Mouse (Mus musculus): Measurements from ENCODE around the gene Arid1a.

Gene Arid1a

DNA sequence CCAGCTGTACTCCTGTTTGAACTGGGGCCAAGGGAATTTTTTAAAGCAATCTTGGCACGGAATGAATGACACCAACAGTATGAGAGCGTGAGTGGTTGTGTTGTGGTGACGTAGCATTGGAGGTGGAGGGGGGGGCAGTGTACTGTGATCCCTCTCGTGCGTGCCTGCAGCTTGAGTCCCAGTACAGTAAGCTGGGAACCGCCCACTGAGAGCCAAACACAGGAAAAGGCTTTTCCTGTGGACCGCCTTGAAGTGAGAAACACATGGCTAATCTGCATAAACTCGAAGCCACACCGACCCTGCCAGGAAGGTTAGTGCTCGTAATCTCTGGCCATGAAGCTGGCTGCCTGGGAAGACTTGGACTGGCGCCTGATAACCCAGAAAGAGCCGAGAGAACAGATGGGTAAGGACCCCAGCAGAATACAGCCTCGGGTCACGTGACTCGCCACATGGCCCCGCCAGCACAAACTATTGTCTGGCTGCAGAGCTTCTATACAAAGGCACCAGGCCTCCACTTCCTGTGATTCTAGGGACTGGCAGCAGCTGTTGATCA, 27.0 kb downstream of the Arid1a start:
- DNase-seq: peak; percentile 81

DNA sequence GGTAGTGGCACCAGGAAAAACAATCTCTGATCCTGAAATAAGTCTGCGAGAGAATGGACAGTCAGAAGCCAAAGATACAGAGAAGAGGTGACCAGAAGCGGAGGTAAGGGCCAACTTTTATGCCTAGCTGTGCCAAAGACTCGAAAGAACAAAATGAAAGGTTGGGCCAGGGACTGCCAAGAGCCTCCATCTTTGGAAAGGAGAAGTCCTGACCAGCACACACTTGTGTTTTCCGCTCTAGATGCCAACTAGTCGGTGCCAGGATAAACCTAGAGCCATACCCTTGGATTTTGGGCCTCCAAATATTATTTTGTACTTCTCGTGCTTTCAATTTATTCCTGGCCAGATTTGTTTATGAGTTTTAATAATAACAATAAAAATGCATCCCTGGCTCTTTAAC, 27.6 kb downstream of the Arid1a start:
- DNase-seq: no peak

DNA sequence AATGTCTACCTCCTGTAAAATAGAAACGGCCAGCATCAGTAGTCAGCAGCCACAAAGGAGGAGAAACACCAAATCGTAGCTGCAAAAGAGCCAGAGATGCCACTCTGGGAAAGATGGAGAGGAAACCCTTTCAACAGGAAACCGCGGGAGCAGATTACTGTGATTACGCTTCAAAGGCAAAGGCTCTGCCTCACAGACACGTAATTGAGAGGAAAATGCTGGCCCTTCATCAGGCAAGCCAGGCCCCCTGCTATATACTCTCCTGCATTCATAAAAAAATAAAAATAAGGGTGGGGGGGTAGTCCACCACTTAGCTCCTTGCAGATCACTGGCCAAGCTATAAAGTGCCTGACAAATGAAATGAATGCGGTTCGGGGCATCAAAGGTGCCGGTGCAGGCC, 28.3 kb downstream of the Arid1a start:
- DNase-seq: no peak

DNA sequence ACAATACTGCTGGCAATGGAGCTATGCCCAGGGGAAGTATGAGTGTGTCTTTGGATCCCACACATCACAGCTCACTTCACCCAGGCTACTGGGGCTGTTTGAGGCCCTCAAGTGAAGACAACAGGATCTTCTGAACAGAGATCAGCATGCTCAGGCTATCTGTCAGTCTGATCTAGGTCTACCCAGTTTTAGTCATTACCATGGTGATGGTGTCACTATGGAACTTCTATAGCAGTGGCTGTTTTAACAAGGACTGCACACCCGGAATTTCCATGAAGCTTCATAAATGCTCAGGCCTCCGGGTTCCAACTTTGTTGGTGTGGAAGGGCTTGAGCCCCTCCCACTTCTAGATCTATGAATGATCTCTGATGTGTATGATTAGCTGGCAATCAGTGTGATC, 30.9 kb downstream of the Arid1a start:
- no peak for DNase-seq

DNA sequence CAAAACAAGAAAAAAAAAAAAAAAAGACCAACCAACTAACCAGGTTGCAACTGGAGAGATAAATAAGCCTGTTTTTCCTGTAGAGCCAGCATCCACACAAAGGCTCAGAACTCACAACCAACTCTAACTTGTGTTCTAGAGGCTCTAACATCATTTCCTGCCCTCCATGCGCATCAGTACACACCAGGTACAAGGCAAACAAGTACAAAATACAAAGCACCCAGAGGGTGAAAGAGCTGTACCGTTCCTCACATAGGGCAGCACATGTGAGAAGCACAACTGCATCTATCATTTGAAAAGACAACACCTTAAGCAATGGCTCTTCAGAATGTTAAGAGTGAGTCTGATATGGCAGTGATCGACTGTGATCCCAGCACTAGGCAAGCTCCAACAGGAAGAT, 36.8 kb downstream of the Arid1a start:
- DNase-seq: no peak

DNA sequence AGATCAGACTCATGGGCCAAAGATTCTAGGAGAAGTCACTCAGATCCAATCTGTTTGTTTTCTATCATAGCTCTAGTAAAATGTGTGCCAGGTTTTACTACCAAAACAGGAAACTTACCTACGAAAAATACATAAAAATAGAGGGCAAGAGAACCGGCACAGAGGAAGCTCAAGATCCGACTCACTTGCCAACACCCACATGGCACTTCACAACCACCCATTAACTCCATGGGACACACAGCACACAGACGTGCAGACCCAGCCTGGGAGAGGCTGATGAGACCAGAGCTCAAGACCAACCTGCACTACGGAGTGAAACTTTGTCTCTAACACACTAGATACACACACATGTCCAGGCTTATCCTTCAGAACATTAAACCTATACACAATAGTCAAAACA, 43.8 kb downstream of the Arid1a start:
- DNase-seq: no peak

DNA sequence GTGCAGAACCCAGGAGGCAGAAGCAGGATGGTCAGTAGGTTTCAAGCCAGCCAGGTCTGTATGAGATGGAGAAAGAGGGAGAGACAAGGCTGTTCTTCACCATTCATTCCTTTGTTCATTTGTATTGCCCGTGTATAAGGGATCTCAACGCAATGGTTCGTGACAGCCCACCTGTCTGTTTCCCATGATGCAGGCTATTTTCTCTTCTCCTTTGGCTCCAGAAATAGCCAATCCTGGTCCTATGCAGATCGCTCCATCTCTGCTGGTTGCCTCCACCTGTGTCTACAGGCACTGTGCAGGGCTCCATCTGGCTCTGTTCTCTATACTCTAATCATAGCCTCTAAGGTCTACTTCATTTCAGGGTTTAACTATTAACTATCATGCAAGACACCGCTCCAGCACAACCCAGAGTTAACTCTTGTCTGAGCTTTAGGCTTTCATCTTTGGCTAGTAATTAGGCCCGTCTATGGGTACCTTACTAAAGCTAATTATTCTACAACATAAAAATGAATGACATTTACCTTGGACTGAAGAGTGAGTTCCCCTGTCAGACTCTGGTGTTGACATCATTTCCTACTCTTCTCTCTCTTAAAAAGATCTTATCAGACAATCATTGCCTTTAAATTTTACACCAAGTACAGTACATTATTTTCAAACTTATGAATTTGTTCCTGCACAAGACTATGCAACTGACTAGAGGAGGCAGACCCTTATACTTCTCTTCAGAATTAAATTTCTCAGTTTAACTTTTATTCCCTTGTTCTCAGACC, 45.1 kb downstream of the Arid1a start:
- no peak for DNase-seq

DNA sequence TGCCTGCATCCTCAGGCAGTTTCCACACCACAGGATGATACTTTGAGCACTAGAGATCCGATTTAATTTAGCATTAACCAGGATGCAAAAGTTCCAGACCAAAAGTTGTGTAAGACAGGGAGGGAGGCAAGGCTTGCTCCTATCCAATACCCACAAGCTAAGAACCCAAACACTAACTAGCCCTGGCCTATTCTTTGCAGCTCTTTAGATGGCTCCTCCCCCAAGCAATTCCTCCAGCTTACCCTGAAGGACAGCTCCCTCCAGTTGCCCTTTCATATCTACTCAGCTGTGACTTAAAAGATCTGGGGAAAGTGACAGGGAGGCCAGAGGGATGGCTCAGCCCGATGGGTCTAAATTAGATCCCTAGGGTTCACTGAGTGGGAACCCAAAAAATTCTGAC, 47.2 kb downstream of the Arid1a start:
- no peak for DNase-seq

DNA sequence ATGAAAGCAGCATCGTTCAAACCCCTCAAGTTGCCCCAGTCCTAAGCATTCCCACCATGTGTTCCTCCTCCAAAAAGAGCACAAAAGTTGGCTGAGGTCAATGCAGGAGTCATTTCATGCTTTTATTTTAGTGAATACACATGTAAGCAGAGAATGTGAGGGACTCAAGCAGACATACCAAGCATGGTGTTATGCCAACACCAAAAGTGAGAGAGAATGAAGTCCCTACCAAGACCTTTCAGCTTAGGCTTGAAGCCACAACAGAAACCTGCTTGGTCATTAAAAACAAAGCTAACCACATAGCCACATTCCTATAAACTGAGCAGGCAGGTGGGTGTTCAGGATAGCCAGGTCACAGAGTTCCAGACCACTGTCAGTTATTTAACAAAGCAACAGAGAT, 49.1 kb downstream of the Arid1a start:
- DNase-seq: no peak

DNA sequence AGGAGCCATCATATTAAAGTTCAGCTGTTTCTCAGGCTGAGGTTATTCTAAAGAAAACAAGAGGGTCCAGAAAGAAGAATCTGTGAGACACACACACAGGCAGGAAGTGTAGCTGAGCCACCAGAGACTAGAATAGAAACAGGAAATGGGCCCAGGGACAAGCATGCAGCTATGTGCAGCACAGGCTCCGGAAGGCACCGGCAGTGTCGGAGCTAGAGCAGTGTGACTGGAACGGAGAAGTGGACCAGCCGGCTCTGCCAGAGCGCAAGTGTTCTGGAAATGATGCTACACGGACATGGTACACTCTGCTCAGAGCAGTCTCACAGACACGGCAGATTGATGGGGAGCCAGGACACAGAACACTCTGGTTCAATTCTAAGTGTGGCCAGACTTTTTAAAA, 49.6 kb downstream of the Arid1a start:
- no peak for DNase-seq

DNA sequence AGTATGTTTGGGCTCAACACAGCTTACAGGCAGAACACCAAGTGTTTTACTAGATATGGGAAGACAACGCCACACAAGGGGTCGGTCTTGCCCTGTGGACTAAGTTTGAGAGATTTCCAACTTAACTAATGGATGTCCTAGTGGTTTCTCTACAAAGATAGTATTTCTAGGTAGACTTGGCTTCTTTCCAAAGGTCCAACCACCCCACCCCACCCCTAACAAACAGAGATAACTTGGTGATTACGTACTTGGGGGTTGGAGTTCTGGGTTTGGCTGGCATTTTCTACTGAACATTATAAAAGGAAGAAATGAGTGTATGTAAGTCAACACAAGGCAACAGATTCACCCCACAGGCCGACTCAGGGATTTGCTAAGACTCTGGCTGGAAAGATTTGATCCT, 51.5 kb downstream of the Arid1a start:
- no peak for DNase-seq

DNA sequence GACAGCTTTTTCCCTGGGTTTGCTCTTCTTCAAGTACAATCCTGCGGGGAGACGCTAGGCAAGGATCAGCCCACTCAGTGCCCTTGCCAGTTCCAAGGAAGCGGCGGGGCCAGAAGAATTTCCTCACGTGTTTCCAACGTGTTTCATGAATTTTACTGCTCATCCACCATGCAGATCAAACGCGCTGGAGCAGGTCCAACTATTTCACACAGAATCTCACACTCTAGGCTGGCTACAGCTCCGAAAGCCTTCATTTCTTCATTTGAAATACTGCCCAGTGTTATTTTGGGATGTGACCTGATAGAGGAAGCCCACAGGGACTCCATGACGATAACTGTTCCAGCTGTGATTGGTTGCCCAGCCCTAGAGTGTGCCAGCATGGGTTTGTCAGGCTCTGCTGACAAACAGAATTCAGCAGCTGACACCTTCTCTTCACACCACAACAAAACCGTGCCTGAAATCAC, 55.6 kb downstream of the Arid1a start:
- peak; percentile 60 for DNase-seq

DNA sequence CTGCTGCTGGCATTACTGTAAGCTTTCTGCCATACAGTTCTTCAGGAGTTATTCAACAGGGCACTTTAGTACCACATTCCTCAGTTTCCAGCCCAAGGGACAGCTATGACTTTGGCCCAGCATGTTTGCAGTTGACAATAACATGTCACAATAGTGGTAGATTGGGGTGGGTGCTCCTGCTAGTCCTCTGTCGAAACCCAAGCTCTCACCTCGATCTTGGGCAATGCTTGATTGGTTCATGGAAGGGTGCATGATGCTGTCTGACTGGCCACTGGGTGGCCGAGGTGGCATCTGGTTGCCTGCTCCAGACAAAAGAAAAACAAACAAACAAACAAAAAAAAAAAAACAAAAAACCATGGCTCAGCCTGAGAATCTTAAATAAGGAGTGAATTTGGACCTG, 61.2 kb downstream of the Arid1a start:
- no peak for DNase-seq

DNA sequence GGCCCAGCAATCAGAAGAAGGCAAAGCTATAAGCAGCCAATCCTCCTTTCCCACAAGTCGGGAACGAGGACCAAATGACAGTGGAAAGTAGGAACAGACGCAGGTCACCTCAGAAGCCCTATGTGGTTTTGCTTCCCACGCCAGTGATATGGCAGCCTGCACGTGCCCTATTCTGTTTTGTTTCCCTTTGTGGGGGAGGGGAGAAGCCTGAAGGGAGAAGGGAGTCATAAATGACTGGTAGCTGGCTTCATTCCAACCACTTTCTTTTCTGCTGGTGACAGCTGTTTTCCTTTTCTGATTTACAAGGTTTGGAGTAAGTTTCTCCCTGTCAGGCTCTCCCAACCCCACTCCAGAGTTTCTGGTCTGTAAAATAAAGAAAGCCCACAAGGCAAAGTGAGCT, 66.3 kb downstream of the Arid1a start:
- no peak for DNase-seq

DNA sequence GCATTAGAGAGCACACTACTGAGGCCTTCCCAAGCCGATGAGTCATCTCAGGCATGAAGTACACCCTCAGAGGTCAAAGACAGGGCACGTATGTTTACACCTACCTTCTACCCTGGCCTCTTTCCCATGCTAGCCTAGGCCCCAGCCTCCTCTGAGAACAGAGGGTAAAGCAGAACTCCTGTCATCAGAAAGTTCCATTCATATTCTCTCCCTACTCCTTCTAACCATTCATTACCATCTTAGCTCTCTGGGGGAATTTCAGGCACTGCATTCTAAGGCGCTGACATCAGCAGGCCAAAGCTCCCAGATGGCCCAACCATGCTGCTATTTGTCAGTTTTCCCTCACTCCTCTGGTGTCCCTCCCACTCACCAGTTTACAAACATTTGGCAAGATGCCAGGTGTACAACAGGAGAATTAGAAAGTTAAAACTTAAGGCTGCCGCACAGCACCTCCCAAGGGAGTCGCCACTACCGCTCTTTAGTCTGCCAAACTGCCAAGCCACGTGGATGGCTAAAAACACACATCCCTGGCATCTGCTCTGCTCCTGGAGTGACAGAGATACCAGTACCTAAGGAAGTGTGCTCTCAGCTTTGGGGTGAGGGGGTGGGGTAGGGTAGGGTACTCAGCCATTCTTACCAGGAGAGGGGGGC, 68.0 kb downstream of the Arid1a start:
- DNase-seq: no peak

DNA sequence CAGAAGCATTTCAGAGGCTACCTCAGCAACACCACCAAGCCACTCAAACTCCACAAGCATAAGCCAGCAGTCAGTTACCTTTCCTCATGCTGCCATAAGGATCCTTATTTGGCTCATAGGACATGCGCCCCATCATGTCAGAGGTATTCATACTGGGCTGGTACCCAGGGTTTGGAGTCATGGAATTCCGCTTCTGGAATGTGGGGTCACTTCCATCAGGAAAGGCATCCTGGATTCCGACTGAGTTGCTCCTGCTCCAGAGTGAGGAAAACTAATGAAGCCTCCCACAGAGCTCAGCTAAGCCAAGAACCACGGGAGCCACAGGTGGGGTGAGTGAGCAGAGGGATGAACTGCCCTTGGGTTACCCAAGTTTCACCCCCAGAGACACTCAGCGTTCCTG, 69.4 kb downstream of the Arid1a start:
- DNase-seq: no peak

DNA sequence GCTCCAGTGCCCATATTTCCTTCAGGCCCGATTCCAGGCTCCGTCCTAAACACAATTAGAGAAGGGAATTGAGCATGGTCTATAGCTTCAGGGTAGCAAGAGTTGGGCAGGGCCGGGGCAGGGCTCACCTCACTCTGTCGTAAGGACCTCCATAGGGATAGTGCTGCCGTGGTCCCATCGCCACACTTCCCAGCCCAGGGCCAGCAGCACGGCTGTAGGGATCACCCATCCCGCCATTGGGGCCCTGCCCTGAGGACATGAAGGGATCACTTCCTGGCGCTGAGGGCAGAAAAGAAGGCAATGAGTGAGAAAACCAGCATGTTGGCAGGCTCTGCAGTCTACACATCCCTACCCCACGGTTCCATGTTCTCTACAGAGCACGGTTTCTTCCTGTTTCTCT, 70.1 kb downstream of the Arid1a start:
- DNase-seq: no peak

DNA sequence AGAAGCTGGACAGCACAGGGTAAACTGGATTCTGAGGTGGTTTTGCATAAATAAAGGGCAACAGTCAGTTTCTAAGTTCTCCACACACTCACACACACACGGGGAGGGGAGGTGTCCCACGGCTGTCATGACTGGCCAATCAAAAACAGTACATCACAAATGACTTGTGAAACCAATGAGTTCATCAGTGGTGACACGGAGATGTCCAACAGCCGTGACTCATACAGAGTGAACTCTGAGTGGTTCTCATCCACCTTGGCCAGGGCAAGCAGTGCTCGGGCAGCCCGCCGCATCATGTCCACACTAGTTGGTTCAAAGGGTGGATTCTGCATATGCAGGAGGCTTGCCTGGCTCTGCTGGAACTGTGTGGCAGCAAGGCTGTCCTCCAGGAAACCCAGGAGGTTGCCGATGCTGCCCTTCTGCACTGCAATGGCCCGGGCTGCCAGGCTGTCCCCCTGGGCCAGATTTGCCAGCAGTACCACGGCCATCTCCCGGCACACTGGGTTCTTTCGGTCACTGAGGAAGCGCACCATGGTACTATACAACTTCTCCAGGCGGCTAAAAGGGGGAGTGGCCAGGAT, 76.3 kb downstream of the Arid1a start:
- DNase-seq: no peak

DNA sequence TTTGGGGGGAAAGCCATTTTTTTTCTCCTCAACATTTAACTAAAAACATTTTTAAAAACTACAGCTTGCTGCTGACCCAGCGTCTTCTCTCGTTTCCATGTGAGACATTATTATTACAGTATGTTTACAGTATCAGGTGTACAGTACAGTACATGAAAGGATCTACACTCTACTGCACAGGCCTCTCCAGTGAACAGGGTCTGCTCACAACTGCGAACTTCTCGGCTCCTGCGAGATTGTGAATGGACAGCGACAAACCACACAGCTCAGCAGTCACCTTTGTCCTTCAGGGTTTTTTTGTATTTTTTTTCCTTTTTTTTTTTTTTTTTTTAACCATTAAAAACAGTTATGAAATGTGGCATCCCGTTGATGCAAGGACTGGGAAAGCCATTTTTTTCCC, 76.9 kb downstream of the Arid1a start:
- no peak for DNase-seq

DNA sequence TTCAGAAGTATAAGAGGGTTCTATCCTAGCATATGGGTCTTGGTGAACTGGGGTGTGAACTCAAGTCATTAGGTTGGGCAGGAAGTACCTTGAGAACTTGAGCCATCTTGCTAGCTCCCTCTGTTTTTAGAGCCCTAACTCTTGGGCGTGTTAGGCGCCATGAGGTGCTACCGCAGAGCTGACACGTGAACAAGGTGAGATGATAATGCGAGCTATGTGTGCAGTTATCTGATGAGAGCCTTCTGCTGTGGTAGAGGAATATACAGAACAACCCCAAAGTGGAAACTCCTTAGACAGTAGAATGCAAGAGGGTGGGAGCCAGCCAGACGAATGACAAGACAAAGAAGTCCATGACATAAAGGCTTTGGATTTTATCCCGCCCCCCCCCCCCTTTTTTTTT, 79.3 kb downstream of the Arid1a start:
- DNase-seq: no peak

DNA sequence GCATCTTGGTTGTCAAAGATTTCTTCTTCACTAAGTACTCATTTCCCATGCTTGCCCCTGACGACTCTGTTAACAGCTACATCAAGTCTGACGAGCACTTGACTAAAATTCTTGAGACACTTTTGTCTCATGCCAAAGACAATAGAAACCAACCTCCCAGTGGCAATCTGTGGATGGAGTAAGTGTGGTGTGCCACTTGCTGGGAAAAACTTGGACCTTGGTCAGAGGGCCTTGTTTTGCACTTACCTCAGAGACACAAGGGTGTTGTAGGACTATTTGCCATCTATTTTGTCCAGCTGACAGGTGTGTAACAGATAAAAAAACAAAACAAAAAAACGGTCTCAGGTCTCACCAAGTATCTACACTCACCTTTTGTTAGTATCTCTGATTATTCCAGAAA, 80.4 kb downstream of the Arid1a start:
- DNase-seq: no peak

DNA sequence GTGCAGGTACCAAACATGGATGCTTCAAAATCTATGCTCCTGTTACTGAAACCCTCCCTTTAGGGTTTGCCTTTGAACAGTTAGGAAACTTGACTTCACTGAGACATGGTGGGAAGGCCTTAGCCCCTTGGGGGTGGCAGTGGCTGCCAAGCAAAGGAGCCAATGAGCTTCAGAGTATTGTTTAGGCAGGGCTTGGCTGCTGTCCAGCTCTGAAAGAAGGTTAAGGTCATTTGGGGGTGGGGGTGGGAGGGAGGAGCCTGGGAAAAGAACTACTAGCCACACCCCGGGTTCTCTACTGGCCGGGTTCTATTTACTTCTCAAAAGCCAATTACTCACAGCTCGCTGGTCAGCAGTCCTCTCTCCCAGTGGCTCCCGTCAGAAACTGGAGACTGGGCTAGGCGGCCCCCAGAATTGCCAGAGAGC, 81.0 kb downstream of the Arid1a start:
- DNase-seq: peak; percentile 60

DNA sequence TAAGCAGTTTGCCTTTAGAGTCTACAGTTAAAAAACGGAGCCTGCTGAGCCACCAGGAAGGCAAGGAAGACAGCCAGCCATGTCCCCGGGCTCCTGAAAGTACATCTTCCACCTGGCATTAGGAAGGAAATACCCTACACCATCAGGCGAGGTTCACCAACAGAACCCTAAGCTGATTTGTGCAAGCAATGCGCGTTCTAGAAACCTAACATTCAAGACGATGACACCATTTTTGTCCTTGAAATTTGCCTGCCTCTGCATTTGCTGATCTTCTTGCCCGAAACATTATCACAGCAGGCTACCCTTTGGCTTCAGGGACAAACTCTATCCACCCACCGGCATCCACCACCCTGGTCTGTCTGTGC, 82.3 kb downstream of the Arid1a start:
- DNase-seq: no peak

DNA sequence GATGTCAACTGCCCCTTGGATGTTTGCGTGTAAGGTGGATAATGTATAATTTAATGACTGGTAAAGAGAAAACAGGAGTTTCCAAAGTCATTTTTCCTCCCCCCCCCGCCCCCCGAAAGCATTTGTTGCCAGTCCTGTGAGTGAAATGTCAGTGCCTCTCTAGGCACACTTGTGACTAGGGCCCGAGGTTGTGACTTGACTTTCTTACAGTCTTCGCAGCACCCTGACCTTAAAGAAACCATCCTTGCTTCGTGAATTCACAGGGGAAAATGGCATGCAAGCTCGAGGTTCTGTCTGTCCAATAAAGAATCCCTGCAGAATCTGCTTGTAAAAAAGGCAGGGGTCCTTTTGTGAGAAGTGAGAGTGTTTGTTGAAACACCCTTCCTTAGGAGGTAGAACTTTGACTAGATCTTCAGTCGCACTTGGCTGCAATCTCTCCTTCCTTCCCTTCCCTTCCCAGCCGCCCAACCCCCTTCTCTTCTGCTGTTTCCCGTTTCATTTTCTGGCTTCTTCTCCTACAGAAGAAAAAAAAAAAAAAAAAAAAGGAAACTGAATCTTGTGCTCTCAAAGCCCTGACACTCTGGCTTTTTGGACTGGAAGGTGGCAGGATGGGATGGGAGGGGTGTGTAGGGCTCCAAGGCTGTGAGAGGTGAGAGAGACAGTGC, 82.8 kb downstream of the Arid1a start:
- peak; percentile 55 for DNase-seq

All from right cerebral cortex, postnatal 4 days (tissue).